In genomic region chr17:62884129-62884506, GRCm38 (mm10) we compare ENCODE assay signal across 8 mouse cellular contexts. TPM values are rescaled to one million over a fixed set of nuclear protein-coding genes. Genes with fewer than 3 reads are reported as not detected.
DNase-seq lines count a peak whose midpoint lies in the region; ATAC-seq and TF ChIP-seq lines count a peak whose summit lies in the region.

No protein-coding gene starts in this region.

- H3K4me1 ChIP-seq in hindbrain, embryonic 15.5 days (replicated peaks), result peaks cover 7% of the 10 kb centered on the region

- intact Hi-C loops in gastrocnemius, adult 2 months (cut with DNase I), result loop anchor here (5.0 kb wide), 1 partner anchor 583 kb away; no protein-coding TSS in a partner anchor

- DNase-seq in ZHBTc4 (ENCODE audit: low read depth, low spot score), result peak; percentile 83
- peak; percentile 82 to 89 for DNase-seq in cerebellum, postnatal 4 days (ENCODE audit: low spot score in 2 of 2)
- peak; percentile 81 for DNase-seq in gastrocnemius, adult 2 months
- peak; percentile 48 to 56 for DNase-seq in left cerebral cortex, adult 8-10 months (ENCODE audit: low spot score in 2 of 2)
- peak; percentile 80 to 86 for DNase-seq in right cerebral cortex, adult 2 months (ENCODE audit: low spot score in 2 of 2)
- peak; percentile 79 for DNase-seq in urinary bladder, postnatal 25 days (ENCODE audit: low spot score)

- peak overlapping the region; percentile 41 for H3K27ac ChIP-seq in gastrocnemius, adult 2 months
- peak overlapping the region; percentile 95 for H3K27ac ChIP-seq in hindbrain, embryonic 15.5 days (replicated peaks)
- no peak overlapping the region for H3K27ac ChIP-seq in macrophage

- no peaks in the 10 kb centered on the region for H3K27me3 ChIP-seq in hindbrain, embryonic 15.5 days

- TF ChIP-seq CTCF in gastrocnemius, adult 2 months (IDR thresholded peaks at IDR 0.05), result peak; percentile 97

- no peak for ATAC-seq in hindbrain, embryonic 15.5 days (ENCODE audit: low FRiP score, low read depth)

- WGBS in hindbrain, embryonic 15.5 days, result under 1% methylated on average over 16 of the region's 16 CpGs
- WGBS in macrophage (ENCODE audit: missing documents), result 2% methylated on average over 16 of the region's 16 CpGs

- peak overlapping the region; percentile 98 for H3K4me2 ChIP-seq in hindbrain, embryonic 15.5 days

- no peaks in the 10 kb centered on the region for H3K9me3 ChIP-seq in hindbrain, embryonic 15.5 days

- peak overlapping the region; percentile 65 for H3K9ac ChIP-seq in hindbrain, embryonic 15.5 days

- peak overlapping the region; percentile 87 for H3K4me3 ChIP-seq in gastrocnemius, adult 2 months
- H3K4me3 ChIP-seq in hindbrain, embryonic 15.5 days, result peak overlapping the region; percentile 73
- peak overlapping the region; percentile 21; the same call in 1 of the 2 replicates for H3K4me3 ChIP-seq in macrophage (ENCODE audit: inconsistent target)

- H3K36me3 ChIP-seq in hindbrain, embryonic 15.5 days, result no peaks in the 10 kb centered on the region
- H3K36me3 ChIP-seq in macrophage (ENCODE audit: inconsistent target), result no peaks in the 10 kb centered on the region

- no peaks in the 10 kb centered on the region for H3K79me2 ChIP-seq in macrophage (ENCODE audit: inconsistent target)

RNA-seq across cellular contexts. Expression of gene Efna5, which starts 3.0 kb away (rescaled TPM):
- total RNA-seq in gastrocnemius, adult 2 months (2021), result under 1 TPM; 0.13 to 0.86 TPM
- 38.5 and 69.1 TPM in 2 replicates for polyA plus RNA-seq in hindbrain, embryonic 15.5 days (2015; fragmentation: Nextera tagmentation; extraction: Ambion mirVana)
- total RNA-seq in left cerebral cortex, adult 8-10 months (2022), result 10 to 100 TPM; 31.4 to 41.2 (median 36.0) TPM
- total RNA-seq in macrophage (2018; cell fraction: chromatin; rRNA removed), result 1 to 10 TPM in 1 of 26 experiments, not detected in 25; 5.1 TPM
- total RNA-seq in macrophage (2018; cell fraction: cytosol; rRNA removed), result not detected
- 1 to 10 TPM in 1 of 26 experiments, not detected in 25; 1.2 TPM for total RNA-seq in macrophage (2018; cell fraction: nucleus; rRNA removed)
- not detected in 3 replicates for polyA plus RNA-seq in macrophage (2018)

Comparison
In these comparisons a context has a peak if more than half of its experiments do, and no peak if none do; other contexts are left out.
1. H3K4me3 ChIP-seq: peak in every context shown above with its lines; median percentile 87 in gastrocnemius, adult 2 months; 73 in hindbrain, embryonic 15.5 days; 21 in macrophage.
2. RNA of gene Efna5, which starts 3.0 kb away (total RNA-seq): 31.4 to 41.2 TPM in left cerebral cortex, adult 8-10 months; 0.13 to 0.86 TPM in gastrocnemius, adult 2 months; every median in the first group is over 10 times any median in the second.
3. Peak in every context shown above with its lines, with median percentiles within 50 percentile points of each other: DNase-seq.